Mouse (Mus musculus) lung, embryonic 14.5 days (tissue): ENCODE results near the gene Donson. TPM values are rescaled to one million over a fixed set of nuclear protein-coding genes. Genes with fewer than 3 reads are reported as not detected.

Experiments used
- ATAC-seq: fragments of 200-750 bp; cut with Nextera tagmentation; 2 replicates; pipeline ENCODE4 v1.8.0; 2017; ENCODE audit warnings: mild to moderate bottlenecking, moderate TSS enrichment, moderate library complexity; ENCODE audit not compliant: insufficient read depth
- DNase-seq: peaks from one replicate; pipeline ENCODE4 v3.0.0-alpha.2; 2015
- H3K27ac ChIP-seq: fragments of 300-500 bp; sonication (generic); 2 replicates; pipeline ENCODE4 v1.5.1; 2014; ENCODE audit warnings: low read depth, mild to moderate bottlenecking, moderate library complexity
- H3K27me3 ChIP-seq: fragments of 300-500 bp; sonication (generic); 2 replicates; pipeline ENCODE4 v1.6.1; 2014; ENCODE audit warnings: low read length, control low read depth; ENCODE audit not compliant: insufficient read depth
- H3K36me3 ChIP-seq: fragments of 300-500 bp; sonication (generic); 2 replicates; pipeline ENCODE4 v1.6.1; 2014; ENCODE audit warnings: control low read depth; ENCODE audit not compliant: insufficient read depth
- H3K4me1 ChIP-seq: fragments of 300-500 bp; sonication (generic); 2 replicates; pipeline ENCODE4 v1.6.1; 2014; ENCODE audit warnings: antibody characterized with exemption, control low read depth; ENCODE audit not compliant: insufficient read depth
- H3K4me2 ChIP-seq: fragments of 300-500 bp; sonication (generic); 2 replicates; pipeline ENCODE4 v1.6.1; 2014; ENCODE audit warnings: mild to moderate bottlenecking
- H3K4me3 ChIP-seq: fragments of 300-500 bp; sonication (generic); 2 replicates; pipeline ENCODE4 v1.5.1; 2014; ENCODE audit warnings: low read depth, low read length
- H3K9ac ChIP-seq: fragments of 300-500 bp; sonication (generic); 2 replicates; pipeline ENCODE4 v1.6.1; 2014
- H3K9me3 ChIP-seq: fragments of 300-500 bp; sonication (generic); 2 replicates; pipeline ENCODE4 v1.6.1; 2016; ENCODE audit warnings: low read depth, low read length, control low read depth
- CTCF ChIP-seq: IDR thresholded peaks from 2 replicates; pipeline ENCODE4 v1.5.1; 2016; ENCODE audit warnings: antibody characterized with exemption, low read depth
- WGBS: fragments of 180-500 bp; shearing (Covaris S2); extraction: QIAGEN DNeasy Blood & Tissue Kit; methylation state at CpG from one replicate; pipeline ENCODE4 v1.1.7; 2014; 5-methylcytosine and 5-hydroxymethylcytosine counted together
- polyA plus RNA-seq: library from polyadenylated mRNA; unstranded; fragments of >200 nt; fragmentation: Nextera tagmentation; extraction: Ambion mirVana; gene quantifications from 2 replicates; pipeline ENCODE4 v1.2.1, GENCODE M21; 2014

Gene Donson
- polyA plus RNA-seq, 1 experiment from 2014 or later: 34.4 TPM

DNA sequence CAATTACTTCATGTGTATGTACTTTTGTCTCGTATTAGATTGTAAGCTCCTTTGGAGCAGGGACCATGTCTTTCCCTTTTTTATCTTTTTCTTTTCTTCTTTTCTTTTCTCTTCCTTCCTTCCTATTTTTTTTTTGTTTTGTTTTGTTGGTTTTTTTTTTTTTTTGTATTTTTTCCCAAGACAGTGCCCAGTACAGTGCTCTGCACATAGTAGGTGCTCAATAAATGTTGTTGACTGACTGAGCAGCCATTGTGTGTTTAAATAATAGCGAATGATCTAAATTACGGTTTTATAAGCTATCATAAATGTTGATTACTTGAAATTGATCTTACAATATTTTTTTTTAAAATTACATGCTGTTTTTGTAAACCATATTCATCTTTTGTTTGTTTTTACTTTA lies 24.8 kb downstream of the Donson start:
- Histone ChIP-seq H3K9me3 (no peaks in the 10 kb centered on the region; the same call in 1 of the 2 replicates), H3K27me3 (no peaks in the 10 kb centered on the region), H3K36me3 (peaks cover 95% of the 10 kb centered on the region), H3K9ac (no peak overlapping the region), H3K4me2 (no peak overlapping the region), H3K27ac (no peak overlapping the region), H3K4me3 (no peak overlapping the region), H3K4me1 (no peaks in the 10 kb centered on the region)
- WGBS: 94% methylated on average over 3 of the region's 3 CpGs
- no peak for DNase-seq
- ATAC-seq: no peak
- no peak for TF ChIP-seq CTCF

DNA sequence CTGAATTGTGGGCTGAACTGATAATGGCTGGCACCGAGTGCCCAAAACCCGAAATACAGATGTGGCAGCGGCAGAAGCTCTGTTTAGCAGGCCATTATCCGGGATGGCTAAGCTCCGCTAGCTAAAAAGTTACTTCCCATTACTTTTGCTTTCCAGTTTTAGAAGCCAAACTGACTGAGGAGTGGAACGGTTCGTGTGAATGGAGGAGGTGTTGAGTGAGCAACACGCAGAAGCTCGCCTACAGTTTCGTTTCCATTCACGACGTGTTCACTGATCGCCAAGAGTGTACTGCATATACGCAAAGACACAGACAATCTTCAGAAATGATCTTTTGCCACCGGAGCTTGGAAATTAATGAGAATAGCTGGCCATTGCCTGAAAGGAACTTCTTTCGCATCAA lies 26.2 kb downstream of the Donson start:
- ATAC-seq (no peak), DNase-seq (no peak)
- no peaks in the 10 kb centered on the region for H3K27me3 ChIP-seq
- H3K27ac ChIP-seq: no peak overlapping the region
- WGBS: 91% methylated on average over 16 of the region's 16 CpGs
- no peak overlapping the region for H3K9ac ChIP-seq
- no peak overlapping the region for H3K4me2 ChIP-seq
- no peaks in the 10 kb centered on the region for H3K4me1 ChIP-seq
- no peaks in the 10 kb centered on the region; the same call in 1 of the 2 replicates for H3K9me3 ChIP-seq
- no peak for TF ChIP-seq CTCF
- H3K36me3 ChIP-seq: peaks cover 98% of the 10 kb centered on the region
- H3K4me3 ChIP-seq: no peak overlapping the region

GRCm38 (mm10) chr16:91661397-91661796 lies 27.2 kb downstream of the Donson start:
- no peak overlapping the region for H3K9ac ChIP-seq
- DNase-seq: no peak
- no peak for ATAC-seq
- H3K4me2 ChIP-seq: no peak overlapping the region
- no peak overlapping the region for H3K4me3 ChIP-seq
- H3K4me1 ChIP-seq: no peaks in the 10 kb centered on the region
- H3K36me3 ChIP-seq: peaks cover 98% of the 10 kb centered on the region
- WGBS: 81% methylated on average over 1 of the region's 1 CpGs
- no peak overlapping the region for H3K27ac ChIP-seq
- no peak for TF ChIP-seq CTCF
- H3K27me3 ChIP-seq: no peaks in the 10 kb centered on the region
- H3K9me3 ChIP-seq: no peaks in the 10 kb centered on the region; the same call in 1 of the 2 replicates

DNA sequence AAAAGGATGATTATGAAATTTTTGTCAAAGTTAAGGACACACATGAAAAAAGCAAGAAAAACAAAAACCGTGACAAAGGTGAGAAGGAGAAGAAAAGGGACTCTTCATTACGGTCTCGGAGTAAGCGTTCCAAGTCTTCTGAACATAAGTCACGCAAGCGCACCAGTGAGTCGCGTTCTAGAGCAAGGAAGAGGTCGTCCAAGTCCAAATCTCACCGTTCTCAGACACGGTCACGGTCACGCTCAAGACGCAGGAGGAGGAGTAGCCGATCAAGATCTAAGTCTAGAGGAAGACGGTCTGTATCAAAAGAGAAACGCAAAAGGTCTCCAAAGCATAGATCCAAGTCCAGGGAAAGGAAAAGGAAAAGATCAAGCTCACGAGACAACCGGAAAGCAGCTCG lies 28.8 kb downstream of the Donson start:
- TF ChIP-seq CTCF: no peak
- Histone ChIP-seq H3K36me3 (peaks cover 98% of the 10 kb centered on the region), H3K9me3 (no peaks in the 10 kb centered on the region; the same call in 1 of the 2 replicates), H3K9ac (no peak overlapping the region), H3K27me3 (no peaks in the 10 kb centered on the region), H3K4me3 (no peak overlapping the region), H3K4me1 (no peaks in the 10 kb centered on the region), H3K4me2 (no peak overlapping the region), H3K27ac (no peak overlapping the region)
- ATAC-seq (no peak), DNase-seq (no peak)
- WGBS: 96% methylated on average over 20 of the region's 20 CpGs

GRCm38 (mm10) chr16:91658471-91658870 lies 30.1 kb downstream of the Donson start:
- no peak for TF ChIP-seq CTCF
- WGBS: 92% methylated on average over 5 of the region's 5 CpGs

GRCm38 (mm10) chr16:91657285-91657684 lies 31.3 kb downstream of the Donson start:
- no peak overlapping the region for H3K4me3 ChIP-seq
- DNase-seq (no peak), ATAC-seq (0 out of 2 replicates have a peak, but pooled peaks have one; percentile 31)
- 97% methylated on average over 17 of the region's 17 CpGs for WGBS
- no peaks in the 10 kb centered on the region; the same call in 1 of the 2 replicates for H3K9me3 ChIP-seq
- H3K36me3 ChIP-seq: peaks cover 93% of the 10 kb centered on the region
- H3K27ac ChIP-seq: no peak overlapping the region
- H3K27me3 ChIP-seq: no peaks in the 10 kb centered on the region
- H3K9ac ChIP-seq: no peak overlapping the region
- TF ChIP-seq CTCF: no peak
- no peaks in the 10 kb centered on the region for H3K4me1 ChIP-seq
- H3K4me2 ChIP-seq: no peak overlapping the region

More at GRCm38 (mm10) chr16:91658471-91658870, 30.1 kb downstream of the Donson start:
- H3K27ac ChIP-seq: no peak overlapping the region
- no peak overlapping the region for H3K4me2 ChIP-seq
- no peaks in the 10 kb centered on the region for H3K27me3 ChIP-seq
- no peaks in the 10 kb centered on the region for H3K4me1 ChIP-seq
- no peak overlapping the region for H3K4me3 ChIP-seq
- H3K9ac ChIP-seq: no peak overlapping the region
- H3K9me3 ChIP-seq: no peaks in the 10 kb centered on the region; the same call in 1 of the 2 replicates
- DNase-seq (no peak), ATAC-seq (no peak)
- peaks cover 97% of the 10 kb centered on the region for H3K36me3 ChIP-seq

GRCm38 (mm10) chr16:91655285-91655684 lies 33.3 kb downstream of the Donson start:
- DNase-seq (no peak), ATAC-seq (no peak)
- peaks cover 90% of the 10 kb centered on the region for H3K36me3 ChIP-seq
- no peaks in the 10 kb centered on the region for H3K4me1 ChIP-seq
- WGBS: 95% methylated on average over 9 of the region's 9 CpGs
- H3K27ac ChIP-seq: no peak overlapping the region
- H3K9me3 ChIP-seq: no peaks in the 10 kb centered on the region; the same call in 1 of the 2 replicates
- no peak for TF ChIP-seq CTCF
- no peaks in the 10 kb centered on the region for H3K27me3 ChIP-seq
- no peak overlapping the region for H3K4me3 ChIP-seq
- H3K4me2 ChIP-seq: no peak overlapping the region
- no peak overlapping the region for H3K9ac ChIP-seq
